Mouse (Mus musculus) embryonic facial prominence, embryonic 11.5 days (tissue): Measurements from ENCODE around the gene Anapc7. TPM values are rescaled to one million over a fixed set of nuclear protein-coding genes. Genes with fewer than 3 reads are reported as not detected.

Experiments
- ATAC-seq: fragments of 200-750 bp; cut with Nextera tagmentation; replicated peaks from 2 replicates; pipeline ENCODE4 v1.8.0; 2017; ENCODE audit warnings: low read depth; ENCODE audit not compliant: insufficient number of reproducible peaks, low FRiP score, low TSS enrichment
- DNase-seq: peaks from one replicate; pipeline ENCODE4 v3.0.0-alpha.2; 2015; ENCODE audit warnings: low spot score
- H3K27ac ChIP-seq: fragments of 300-500 bp; sonication (generic); replicated peaks from 2 replicates; pipeline ENCODE4 v1.5.1; 2014; ENCODE audit warnings: mild to moderate bottlenecking, low read depth, low read length, control low read depth
- H3K27me3 ChIP-seq: fragments of 300-500 bp; sonication (generic); 2 replicates; pipeline ENCODE4 v1.6.1; 2014; ENCODE audit warnings: mild to moderate bottlenecking, low read length, moderate library complexity, mixed read lengths; ENCODE audit not compliant: control insufficient read depth, insufficient read depth
- H3K36me3 ChIP-seq: fragments of 300-500 bp; sonication (generic); replicated peaks from 2 replicates; pipeline ENCODE4 v1.6.1; 2014; ENCODE audit warnings: low read depth, mild to moderate bottlenecking, low read length, moderate library complexity, mixed read lengths; ENCODE audit not compliant: control insufficient read depth, insufficient read depth
- H3K4me1 ChIP-seq: fragments of 300-500 bp; sonication (generic); 2 replicates; pipeline ENCODE4 v1.6.1; 2014; ENCODE audit warnings: low read length, mixed read lengths; ENCODE audit not compliant: control insufficient read depth, insufficient read depth
- H3K4me2 ChIP-seq: fragments of 300-500 bp; sonication (generic); 2 replicates; pipeline ENCODE4 v1.6.1; 2014; ENCODE audit warnings: low read depth, mild to moderate bottlenecking, control low read depth, low read length, moderate library complexity
- H3K4me3 ChIP-seq: fragments of 300-500 bp; sonication (generic); 2 replicates; pipeline ENCODE4 v1.5.1; 2014; ENCODE audit warnings: low read depth, low read length, control low read depth
- H3K9ac ChIP-seq: fragments of 300-500 bp; sonication (generic); replicated peaks from 2 replicates; pipeline ENCODE4 v1.6.1; 2014; ENCODE audit warnings: mild to moderate bottlenecking, control low read depth, low read length
- H3K9me3 ChIP-seq: fragments of 300-500 bp; sonication (generic); replicated peaks from 2 replicates; pipeline ENCODE4 v1.6.1; 2016; ENCODE audit warnings: mild to moderate bottlenecking, low read length, inconsistent platforms, mixed read lengths; ENCODE audit not compliant: control insufficient read depth
- WGBS: fragments of 180-500 bp; shearing (Covaris S2); extraction: QIAGEN DNeasy Blood & Tissue Kit; methylation state at CpG from one replicate; pipeline ENCODE4 v1.1.7; 2014; 5-methylcytosine and 5-hydroxymethylcytosine counted together
- polyA plus RNA-seq: library from polyadenylated mRNA; unstranded; fragments of >200 nt; fragmentation: Nextera tagmentation; extraction: Ambion mirVana; gene quantifications from 2 replicates; pipeline ENCODE4 v1.2.1, GENCODE M21; 2014

Anapc7 gene
- polyA plus RNA-seq, 1 experiment from 2014 or later: 30.3 TPM

DNA sequence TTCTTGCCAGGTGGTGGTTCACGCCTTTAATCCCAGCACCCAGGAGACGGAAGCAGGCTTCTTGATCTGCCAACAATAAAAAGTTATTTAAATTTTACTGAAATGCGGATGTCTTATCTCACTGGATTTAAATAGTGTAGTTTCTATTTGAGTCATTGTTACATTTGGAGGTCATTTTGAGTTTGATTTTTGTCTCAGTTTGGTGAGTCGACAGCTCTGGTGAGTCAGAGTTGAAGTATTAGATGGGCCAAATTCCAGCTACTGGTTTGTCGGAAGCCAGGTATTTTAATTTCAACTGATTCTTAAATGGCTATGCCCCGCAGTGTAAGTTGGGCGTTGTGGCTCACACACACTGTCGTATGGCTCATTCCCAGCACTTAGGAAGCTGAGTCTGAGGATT, 9.7 kb downstream of the Anapc7 start:
- Histone ChIP-seq H3K4me2 (no peak overlapping the region), H3K27ac (no peak overlapping the region), H3K9ac (no peak overlapping the region), H3K4me1 (no peaks in the 10 kb centered on the region), H3K36me3 (peaks cover 29% of the 10 kb centered on the region), H3K4me3 (no peak overlapping the region), H3K27me3 (no peaks in the 10 kb centered on the region), H3K9me3 (no peaks in the 10 kb centered on the region)
- WGBS: 99% methylated on average over 8 of the region's 8 CpGs
- no peak for DNase-seq
- ATAC-seq: no peak

DNA sequence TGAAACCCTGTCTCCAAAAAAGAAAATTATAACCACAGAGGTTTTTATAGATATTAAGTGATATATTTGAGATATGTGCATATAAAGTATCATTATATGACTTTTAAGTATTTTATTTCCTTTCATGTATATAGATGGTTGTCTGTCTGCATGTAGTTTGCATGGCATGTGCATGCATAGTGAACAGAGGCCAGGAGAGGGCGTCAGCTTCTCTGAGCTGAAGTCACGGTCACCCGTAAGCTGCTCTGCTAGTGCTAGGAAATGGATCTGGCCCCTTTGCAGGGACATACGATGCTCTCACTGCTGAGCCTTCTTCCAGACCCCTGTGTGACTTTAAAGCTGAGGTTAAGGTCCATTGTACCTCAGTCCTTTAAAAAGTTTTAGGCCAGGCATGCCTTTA, 13.0 kb downstream of the Anapc7 start:
- no peaks in the 10 kb centered on the region for H3K9me3 ChIP-seq
- WGBS: 80% methylated on average over 4 of the region's 4 CpGs
- no peak overlapping the region for H3K27ac ChIP-seq
- DNase-seq: no peak
- peaks cover 36% of the 10 kb centered on the region for H3K36me3 ChIP-seq
- H3K27me3 ChIP-seq: no peaks in the 10 kb centered on the region
- H3K4me1 ChIP-seq: no peaks in the 10 kb centered on the region
- H3K9ac ChIP-seq: no peak overlapping the region
- no peak overlapping the region for H3K4me3 ChIP-seq
- H3K4me2 ChIP-seq: no peak overlapping the region
- ATAC-seq: no peak

DNA sequence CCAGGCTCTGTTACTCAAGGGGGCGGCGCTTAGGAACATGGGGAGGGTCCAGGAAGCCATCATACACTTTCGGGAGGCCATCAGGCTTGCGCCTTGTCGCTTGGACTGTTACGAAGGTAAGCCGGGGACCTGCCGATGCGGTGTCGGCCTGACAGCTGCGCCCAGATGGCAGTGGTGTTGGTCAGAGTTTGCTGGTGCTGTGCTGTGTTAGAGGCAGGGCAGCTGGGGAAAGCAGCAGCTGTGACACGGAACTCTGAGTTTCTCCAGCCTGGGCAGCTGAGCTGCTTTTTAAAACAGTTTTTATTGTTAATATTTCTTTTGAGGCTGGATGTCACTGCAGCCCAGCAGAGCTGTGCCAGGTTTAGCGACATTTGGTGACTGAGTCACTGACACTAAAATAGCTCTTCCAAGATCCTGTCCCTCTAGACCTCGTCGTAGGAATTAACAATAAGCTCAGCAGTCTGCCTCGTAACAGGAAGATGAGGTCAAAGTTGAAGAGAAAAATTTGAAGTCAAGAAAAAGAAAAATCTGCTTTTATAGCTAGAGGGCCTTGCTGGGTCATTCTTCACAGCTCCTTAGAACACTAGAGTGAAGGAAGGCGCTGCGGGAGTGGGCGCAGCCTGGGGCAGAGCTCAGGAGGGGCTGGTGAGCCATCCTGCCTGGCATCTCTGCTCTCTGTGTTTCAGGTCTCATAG, 18.1 kb downstream of the Anapc7 start:
- H3K4me2 ChIP-seq: no peak overlapping the region
- no peak overlapping the region for H3K4me3 ChIP-seq
- WGBS: 90% methylated on average over 19 of the region's 19 CpGs
- H3K36me3 ChIP-seq: peaks cover 34% of the 10 kb centered on the region
- no peaks in the 10 kb centered on the region for H3K27me3 ChIP-seq
- no peak overlapping the region for H3K27ac ChIP-seq
- H3K4me1 ChIP-seq: no peaks in the 10 kb centered on the region
- no peaks in the 10 kb centered on the region for H3K9me3 ChIP-seq
- DNase-seq (no peak), ATAC-seq (no peak)
- no peak overlapping the region for H3K9ac ChIP-seq

DNA sequence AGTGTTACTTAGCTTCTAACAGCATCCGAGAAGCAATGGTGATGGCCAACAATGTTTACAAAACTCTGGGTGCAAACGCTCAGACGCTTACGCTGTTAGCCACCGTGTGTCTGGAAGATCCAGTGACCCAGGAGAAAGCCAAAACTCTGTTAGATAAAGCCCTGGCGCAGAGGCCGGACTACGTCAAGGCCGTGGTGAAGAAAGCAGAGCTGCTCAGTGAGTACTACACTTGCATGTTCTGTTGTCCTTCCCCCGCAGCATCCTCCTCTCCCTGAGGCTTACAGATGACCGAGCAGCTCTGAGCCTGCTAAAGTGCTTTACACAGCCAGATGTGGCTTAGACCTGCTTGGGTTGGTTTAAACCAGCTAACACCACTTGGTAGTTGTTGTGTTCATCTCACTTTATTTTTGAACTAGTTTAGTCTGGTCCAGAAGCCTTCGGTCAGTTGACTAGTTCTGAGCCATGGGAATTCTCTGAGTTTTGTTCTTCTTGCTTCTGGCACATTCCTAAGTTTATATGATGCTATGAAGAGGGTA, 18.7 kb downstream of the Anapc7 start:
- H3K4me3 ChIP-seq: no peak overlapping the region
- WGBS: 96% methylated on average over 12 of the region's 12 CpGs
- H3K36me3 ChIP-seq: peaks cover 37% of the 10 kb centered on the region
- H3K27ac ChIP-seq: no peak overlapping the region
- ATAC-seq (no peak), DNase-seq (no peak)
- H3K4me2 ChIP-seq: no peak overlapping the region
- no peak overlapping the region for H3K9ac ChIP-seq
- H3K27me3 ChIP-seq: no peaks in the 10 kb centered on the region
- no peaks in the 10 kb centered on the region for H3K4me1 ChIP-seq
- H3K9me3 ChIP-seq: no peaks in the 10 kb centered on the region

DNA sequence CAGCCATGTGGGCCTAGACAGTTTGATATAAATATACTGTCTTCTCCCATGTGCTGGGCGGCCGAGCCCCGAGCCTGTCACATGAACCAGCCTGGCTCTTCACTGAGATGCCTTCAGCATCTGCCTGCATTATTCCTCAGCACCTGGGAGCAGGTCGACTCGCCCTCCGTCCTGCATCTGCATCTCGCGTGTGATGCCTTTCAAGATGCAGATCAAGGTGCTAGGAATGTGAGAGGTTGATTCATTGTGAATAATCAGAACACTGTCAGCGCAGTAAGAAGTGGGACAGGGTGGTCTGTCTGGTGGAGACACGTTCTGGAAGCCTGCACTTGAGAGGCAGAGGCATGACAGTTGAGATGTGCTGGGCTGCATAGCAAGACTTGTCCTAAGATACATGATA, 23.0 kb downstream of the Anapc7 start:
- DNase-seq (no peak), ATAC-seq (no peak)
- H3K4me1 ChIP-seq: no peaks in the 10 kb centered on the region
- no peaks in the 10 kb centered on the region for H3K9me3 ChIP-seq
- H3K27me3 ChIP-seq: no peaks in the 10 kb centered on the region
- no peak overlapping the region for H3K4me2 ChIP-seq
- H3K4me3 ChIP-seq: no peak overlapping the region
- no peak overlapping the region for H3K9ac ChIP-seq
- H3K36me3 ChIP-seq: peaks cover 26% of the 10 kb centered on the region
- WGBS: 91% methylated on average over 10 of the region's 10 CpGs
- H3K27ac ChIP-seq: no peak overlapping the region

DNA sequence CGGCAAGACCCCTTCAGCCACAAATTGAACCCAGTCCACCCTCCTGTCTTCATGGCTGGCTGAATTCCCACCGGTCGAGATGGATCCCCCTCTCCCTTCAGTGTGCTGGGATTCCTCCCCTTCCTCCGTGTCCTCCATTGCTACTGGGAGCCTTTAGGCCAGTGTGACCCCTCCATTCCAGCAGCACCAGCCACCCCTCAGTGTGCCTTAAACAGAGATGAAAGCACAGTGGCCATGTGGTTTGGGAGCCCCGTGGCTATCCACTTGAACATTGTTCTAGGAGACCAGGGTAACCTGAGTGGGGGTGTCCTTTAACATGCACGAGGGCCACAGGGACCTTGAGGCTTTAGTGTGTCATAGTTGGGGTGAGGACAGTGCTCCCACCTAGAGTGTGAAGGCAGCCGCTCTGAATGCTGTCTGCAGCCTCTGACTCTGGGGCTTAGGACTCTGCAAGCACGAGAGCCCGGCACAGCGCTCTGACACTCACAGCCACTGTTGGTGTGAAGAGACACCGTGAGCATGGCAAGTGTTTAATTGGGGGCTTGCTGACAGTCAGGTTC, 23.6 kb downstream of the Anapc7 start:
- H3K27me3 ChIP-seq: no peaks in the 10 kb centered on the region
- DNase-seq (no peak), ATAC-seq (no peak)
- no peaks in the 10 kb centered on the region for H3K4me1 ChIP-seq
- no peak overlapping the region for H3K4me3 ChIP-seq
- no peaks in the 10 kb centered on the region for H3K9me3 ChIP-seq
- no peak overlapping the region for H3K27ac ChIP-seq
- no peak overlapping the region for H3K4me2 ChIP-seq
- no peak overlapping the region for H3K9ac ChIP-seq
- WGBS: 90% methylated on average over 11 of the region's 11 CpGs
- peaks cover 22% of the 10 kb centered on the region for H3K36me3 ChIP-seq

DNA sequence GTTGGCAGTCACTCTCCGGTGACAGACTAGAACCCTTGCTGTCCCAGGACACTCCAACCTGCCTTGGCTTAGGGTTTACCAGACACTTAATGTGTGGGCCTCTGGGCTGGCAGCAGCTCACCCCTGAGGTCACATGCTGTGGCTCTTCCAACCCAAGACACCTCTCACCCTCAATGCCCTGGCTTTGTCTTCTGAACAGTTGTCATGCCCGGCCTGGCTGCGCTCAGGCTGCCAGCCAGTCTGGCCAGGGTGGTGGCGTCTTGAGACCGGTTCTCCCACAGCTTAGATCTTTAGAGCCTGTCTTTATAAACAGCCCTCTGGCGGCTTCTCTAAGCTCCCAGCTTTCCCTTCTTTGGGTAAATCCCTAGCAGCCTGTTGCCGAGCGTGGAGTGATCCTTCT, 26.4 kb downstream of the Anapc7 start:
- DNase-seq: no peak
- Histone ChIP-seq H3K9ac (no peak overlapping the region), H3K4me1 (no peaks in the 10 kb centered on the region), H3K36me3 (peaks cover 15% of the 10 kb centered on the region), H3K27me3 (no peaks in the 10 kb centered on the region), H3K27ac (no peak overlapping the region), H3K4me3 (no peak overlapping the region), H3K4me2 (no peak overlapping the region), H3K9me3 (no peaks in the 10 kb centered on the region)
- 93% methylated on average over 8 of the region's 8 CpGs for WGBS
- ATAC-seq: no peak

DNA sequence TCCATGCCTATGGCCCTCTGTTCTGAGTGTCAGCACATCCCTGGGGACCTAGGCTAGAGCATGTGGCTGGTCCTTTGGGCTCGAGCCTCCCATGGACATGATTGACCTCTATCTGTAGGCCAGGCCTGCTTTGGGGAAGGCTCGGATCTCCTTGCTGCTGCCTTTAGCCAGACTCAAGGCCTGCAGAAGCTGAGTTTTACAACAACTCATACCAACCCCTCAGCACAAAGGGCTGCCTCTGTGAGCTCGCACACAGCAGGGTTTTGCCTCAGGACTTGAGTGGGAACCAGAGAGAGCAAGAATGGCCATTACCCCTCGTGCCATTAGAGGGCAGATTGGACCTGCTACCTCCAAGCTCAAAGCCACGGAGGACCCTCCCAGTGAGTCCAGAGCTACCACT, 27.4 kb downstream of the Anapc7 start:
- no peak overlapping the region for H3K4me2 ChIP-seq
- H3K4me1 ChIP-seq: no peaks in the 10 kb centered on the region
- H3K9ac ChIP-seq: no peak overlapping the region
- no peaks in the 10 kb centered on the region for H3K9me3 ChIP-seq
- H3K27ac ChIP-seq: no peak overlapping the region
- H3K27me3 ChIP-seq: no peaks in the 10 kb centered on the region
- H3K36me3 ChIP-seq: peaks cover 16% of the 10 kb centered on the region
- H3K4me3 ChIP-seq: no peak overlapping the region
- no peak for ATAC-seq
- WGBS: 80% methylated on average over 5 of the region's 5 CpGs
- no peak for DNase-seq
